Mouse (Mus musculus) midbrain, embryonic 11.5 days (tissue): ENCODE results near the gene Ttc41. TPM values are rescaled to one million over a fixed set of nuclear protein-coding genes. Genes with fewer than 3 reads are reported as not detected.
A peak's percentile ranks its signal among the peaks of the same experiment; 100 is the strongest.

ENCODE experiments used
- ATAC-seq: fragments of 200-750 bp; cut with Nextera tagmentation; 2 replicates; pipeline ENCODE4 v1.8.0; 2017; ENCODE audit warnings: moderate TSS enrichment, moderate library complexity; ENCODE audit not compliant: low FRiP score
- DNase-seq: peaks from one replicate; pipeline ENCODE4 v3.0.0; 2015; ENCODE audit warnings: low spot score; ENCODE audit errors: missing footprints
- H3K27ac ChIP-seq: fragments of 300-500 bp; sonication (generic); 2 replicates; pipeline ENCODE4 v1.5.1; 2014; ENCODE audit warnings: low read depth, low read length
- H3K27me3 ChIP-seq: fragments of 300-500 bp; sonication (generic); 2 replicates; pipeline ENCODE4 v1.6.1; 2014; ENCODE audit warnings: mild to moderate bottlenecking, low read length, moderate library complexity, mixed read lengths; ENCODE audit not compliant: control insufficient read depth, insufficient read depth
- H3K36me3 ChIP-seq: fragments of 300-500 bp; sonication (generic); 2 replicates; pipeline ENCODE4 v1.6.1; 2014; ENCODE audit warnings: mild to moderate bottlenecking, low read length, moderate library complexity, mixed read lengths; ENCODE audit not compliant: control insufficient read depth, insufficient read depth
- H3K4me1 ChIP-seq: fragments of 300-500 bp; sonication (generic); 2 replicates; pipeline ENCODE4 v1.6.1; 2014; ENCODE audit warnings: low read length; ENCODE audit not compliant: control insufficient read depth, insufficient read depth
- H3K4me2 ChIP-seq: fragments of 300-500 bp; sonication (generic); 2 replicates; pipeline ENCODE4 v1.6.1; 2014; ENCODE audit warnings: mild to moderate bottlenecking, moderate library complexity
- H3K4me3 ChIP-seq: fragments of 300-500 bp; sonication (generic); 2 replicates; pipeline ENCODE4 v1.5.1; 2014; ENCODE audit warnings: low read depth, low read length
- H3K9ac ChIP-seq: fragments of 300-500 bp; sonication (generic); 2 replicates; pipeline ENCODE4 v1.6.1; 2014; ENCODE audit warnings: low read length
- H3K9me3 ChIP-seq: fragments of 300-500 bp; sonication (generic); 2 replicates; pipeline ENCODE4 v1.6.1; 2016; ENCODE audit warnings: low read length; ENCODE audit not compliant: control insufficient read depth
- WGBS: fragments of 180-500 bp; shearing (Covaris S2); extraction: QIAGEN DNeasy Blood & Tissue Kit; methylation state at CpG from one replicate; pipeline ENCODE4 v1.1.7; 2014; 5-methylcytosine and 5-hydroxymethylcytosine counted together
- microRNA-seq: library from miRNA; unstranded; fragments of <30 nt; microRNA quantifications from one replicate; pipeline ENCODE4, GENCODE M21; 2017
- polyA plus RNA-seq: library from polyadenylated mRNA; unstranded; fragments of >200 nt; fragmentation: Nextera tagmentation; extraction: Ambion mirVana; gene quantifications from 2 replicates; pipeline ENCODE4 v1.2.1, GENCODE M21; 2014

Gene Ttc41
- polyA plus RNA-seq, 1 experiment from 2014 or later = 1.9 TPM

- Histone ChIP-seq H3K4me2 (no peak overlapping the region), H3K27me3 (no peaks in the 10 kb centered on the region), H3K4me3 (no peak overlapping the region), H3K27ac (no peak overlapping the region), H3K9me3 (no peaks in the 10 kb centered on the region), H3K4me1 (peaks cover 2% of the 10 kb centered on the region; the same call in 1 of the 2 replicates), H3K9ac (no peak overlapping the region), H3K36me3 (no peaks in the 10 kb centered on the region)
- WGBS = 88% methylated on average over 14 of the region's 14 CpGs
- DNase-seq (no peak), ATAC-seq (no peak)
Measured at GRCm38 (mm10) chr10:86824871-86825270, 119.3 kb downstream of the Ttc41 start.

GRCm38 (mm10) chr10:86825871-86826522 lies 120.4 kb downstream of the Ttc41 start:
- Histone ChIP-seq H3K9me3 (no peaks in the 10 kb centered on the region), H3K27me3 (no peaks in the 10 kb centered on the region), H3K27ac (no peak overlapping the region), H3K36me3 (no peaks in the 10 kb centered on the region), H3K4me2 (no peak overlapping the region), H3K4me1 (no peaks in the 10 kb centered on the region), H3K4me3 (no peak overlapping the region), H3K9ac (no peak overlapping the region)
- DNase-seq = no peak
- ATAC-seq = no peak
- 94% methylated on average over 10 of the region's 10 CpGs for WGBS

Small RNAs within 50 kb of the gene (microRNA-seq; reads per million reads assigned to microRNA genes)
- 2.8 reads per million, percentile 12 among the genes with 10 or more reads in this experiment for gene Gm25745

Other genes starting within 250 kb of the Ttc41 start
- gene Syn3, start 206.9 kb upstream of the Ttc41 start, polyA plus RNA-seq = 4.4 and 4.5 TPM in 2 replicates
- 477 and 506 TPM in 2 replicates for gene Hsp90b1, start 302 bp upstream of the Ttc41 start, polyA plus RNA-seq
- 0.37 TPM in 1 of 2 replicates, not detected in the other for gene Gm49358, start 58.2 kb downstream of the Ttc41 start, polyA plus RNA-seq
- gene Nt5dc3, start 73.2 kb downstream of the Ttc41 start, polyA plus RNA-seq = 1.1 and 1.7 TPM in 2 replicates